Mouse (Mus musculus) liver, adult 2 months (tissue): ENCODE measurements around the gene Rbks.

Experiments used
- CTCF ChIP-seq: fragments of 200-500 bp; IDR thresholded peaks from 2 replicates; pipeline ENCODE4 v1.5.1; 2011; ENCODE audit warnings: low read depth, low read length, control low read depth
- POLR2A ChIP-seq: fragments of 200-500 bp; IDR thresholded peaks from 2 replicates; pipeline ENCODE4 v1.6.1; 2011; ENCODE audit warnings: low read length, control low read depth; ENCODE audit not compliant: insufficient read depth; ENCODE audit errors: extremely low read depth

DNA sequence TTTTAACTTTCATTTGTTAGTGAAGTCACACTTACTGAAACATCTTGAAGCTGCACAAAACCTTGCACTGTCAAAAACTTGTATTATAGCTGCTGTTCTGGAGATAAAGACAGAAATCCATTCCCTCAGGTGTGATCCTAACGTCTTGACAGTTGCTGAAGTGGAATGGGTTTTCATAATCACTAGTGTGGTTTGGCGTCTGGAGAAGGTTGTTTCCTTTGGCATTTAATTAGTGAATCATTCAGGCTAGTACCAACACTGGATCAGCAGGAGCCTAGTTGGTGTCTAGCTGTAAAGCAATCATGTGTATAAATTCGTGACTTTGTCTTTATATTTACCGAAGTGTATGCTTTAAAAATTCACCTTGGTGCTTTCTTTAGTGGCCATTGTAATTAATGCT lies 1.5 kb upstream of the Rbks start:
- no peak for TF ChIP-seq CTCF
- no peak for TF ChIP-seq POLR2A
